Mouse (Mus musculus) stomach, embryonic 14.5 days (tissue): Measurements from ENCODE around the gene Egflam. TPM values are rescaled to one million over a fixed set of nuclear protein-coding genes. Genes with fewer than 3 reads are reported as not detected.

ENCODE experiments used
- ATAC-seq: fragments of 200-750 bp; cut with Nextera tagmentation; 2 replicates; pipeline ENCODE4 v1.8.0; 2017; ENCODE audit warnings: low read depth, moderate TSS enrichment; ENCODE audit not compliant: insufficient number of reproducible peaks, insufficient read depth, low FRiP score
- H3K27ac ChIP-seq: fragments of 300-500 bp; sonication (generic); 2 replicates; pipeline ENCODE4 v1.5.1; 2014; ENCODE audit warnings: mild to moderate bottlenecking, low read length, moderate library complexity, mixed read lengths
- H3K27me3 ChIP-seq: fragments of 300-500 bp; sonication (generic); 2 replicates; pipeline ENCODE4 v1.6.1; 2014; ENCODE audit warnings: low read length, control low read depth, mixed read lengths; ENCODE audit not compliant: control insufficient read depth, insufficient read depth
- H3K36me3 ChIP-seq: fragments of 300-500 bp; sonication (generic); 2 replicates; pipeline ENCODE4 v1.6.1; 2014; ENCODE audit warnings: mild to moderate bottlenecking, control low read depth, low read length, moderate library complexity, mixed read lengths; ENCODE audit not compliant: control insufficient read depth, insufficient read depth
- H3K4me1 ChIP-seq: fragments of 300-500 bp; sonication (generic); 2 replicates; pipeline ENCODE4 v1.6.1; 2014; ENCODE audit warnings: low read length, control low read depth, mixed read lengths; ENCODE audit not compliant: control insufficient read depth, insufficient read depth
- H3K4me2 ChIP-seq: fragments of 300-500 bp; sonication (generic); replicated peaks from 2 replicates; pipeline ENCODE4 v1.6.1; 2014; ENCODE audit warnings: low read depth, low read length, control low read depth
- H3K4me3 ChIP-seq: fragments of 300-500 bp; sonication (generic); 2 replicates; pipeline ENCODE4 v1.5.1; 2014; ENCODE audit warnings: low read depth, low read length, control low read depth
- H3K9ac ChIP-seq: fragments of 300-500 bp; sonication (generic); replicated peaks from 2 replicates; pipeline ENCODE4 v1.6.1; 2014; ENCODE audit warnings: low read depth, mild to moderate bottlenecking, control low read depth, low read length, moderate library complexity, mixed read lengths
- H3K9me3 ChIP-seq: fragments of 300-500 bp; sonication (generic); 2 replicates; pipeline ENCODE4 v1.6.1; 2016; ENCODE audit warnings: low read depth, low read length, control low read depth; ENCODE audit not compliant: control insufficient read depth
- WGBS: fragments of 180-500 bp; shearing (Covaris S2); extraction: QIAGEN DNeasy Blood & Tissue Kit; methylation state at CpG from one replicate; pipeline ENCODE4 v1.1.7; 2014; 5-methylcytosine and 5-hydroxymethylcytosine counted together
- polyA plus RNA-seq: library from polyadenylated mRNA; unstranded; fragments of >200 nt; fragmentation: Nextera tagmentation; extraction: Ambion mirVana; gene quantifications from 2 replicates; pipeline ENCODE4 v1.2.1, GENCODE M21; 2014

The Egflam gene
- polyA plus RNA-seq, 1 experiment from 2014 or later, result 19.0 TPM

DNA sequence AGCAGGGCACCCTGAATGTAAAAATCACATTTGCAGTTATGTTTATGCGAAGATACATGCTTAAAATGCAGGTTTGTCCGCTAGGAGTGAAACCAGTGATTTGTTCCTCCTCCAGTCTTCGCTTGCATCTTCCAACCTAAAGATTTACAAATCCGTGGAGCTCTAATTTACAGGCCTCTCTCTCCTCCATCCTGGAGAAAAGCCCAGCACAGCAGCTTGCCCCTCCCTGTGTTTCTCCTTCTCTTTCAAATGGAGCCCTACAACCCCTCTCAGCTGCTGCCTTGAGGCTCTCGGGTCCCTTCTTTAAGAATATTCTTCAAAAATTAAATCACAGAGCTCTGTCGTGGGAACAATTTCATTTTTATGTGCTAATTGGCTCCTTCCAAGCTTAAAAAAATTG lies 116.6 kb downstream of the Egflam start:
- Histone ChIP-seq H3K36me3 (no peaks in the 10 kb centered on the region), H3K4me1 (no peaks in the 10 kb centered on the region), H3K27ac (no peak overlapping the region), H3K9me3 (no peaks in the 10 kb centered on the region), H3K4me2 (no peak overlapping the region), H3K9ac (no peak overlapping the region), H3K27me3 (no peaks in the 10 kb centered on the region), H3K4me3 (no peak overlapping the region)
- no peak for ATAC-seq
- 71% methylated on average over 6 of the region's 6 CpGs for WGBS

DNA sequence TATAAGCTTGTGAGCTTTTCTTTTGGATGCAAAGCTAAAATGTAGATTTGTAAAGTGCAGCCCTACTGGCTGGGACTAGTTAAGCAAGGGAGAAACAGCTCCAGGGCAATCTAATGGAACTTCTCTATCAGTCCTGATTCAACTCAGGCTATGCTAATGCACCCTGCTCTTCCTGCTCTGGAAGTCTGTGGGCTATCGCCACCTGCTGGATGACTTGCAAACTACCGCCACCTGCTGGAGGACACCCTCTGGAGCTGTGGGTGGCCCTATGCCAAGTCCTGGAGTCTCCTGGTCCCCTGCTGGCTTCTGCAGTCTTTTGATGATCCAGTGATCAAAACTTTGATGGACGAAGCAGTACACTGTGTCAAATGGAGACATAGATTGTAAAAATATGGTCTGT lies 134.4 kb downstream of the Egflam start:
- no peak overlapping the region for H3K4me2 ChIP-seq
- H3K9ac ChIP-seq, result no peak overlapping the region
- H3K9me3 ChIP-seq, result no peaks in the 10 kb centered on the region
- H3K27ac ChIP-seq, result no peak overlapping the region
- peak; percentile 65; the same call in 1 of the 2 replicates for ATAC-seq
- 19% methylated on average over 3 of the region's 3 CpGs for WGBS
- no peak overlapping the region for H3K4me3 ChIP-seq
- no peaks in the 10 kb centered on the region for H3K36me3 ChIP-seq
- no peaks in the 10 kb centered on the region for H3K27me3 ChIP-seq
- no peaks in the 10 kb centered on the region for H3K4me1 ChIP-seq

DNA sequence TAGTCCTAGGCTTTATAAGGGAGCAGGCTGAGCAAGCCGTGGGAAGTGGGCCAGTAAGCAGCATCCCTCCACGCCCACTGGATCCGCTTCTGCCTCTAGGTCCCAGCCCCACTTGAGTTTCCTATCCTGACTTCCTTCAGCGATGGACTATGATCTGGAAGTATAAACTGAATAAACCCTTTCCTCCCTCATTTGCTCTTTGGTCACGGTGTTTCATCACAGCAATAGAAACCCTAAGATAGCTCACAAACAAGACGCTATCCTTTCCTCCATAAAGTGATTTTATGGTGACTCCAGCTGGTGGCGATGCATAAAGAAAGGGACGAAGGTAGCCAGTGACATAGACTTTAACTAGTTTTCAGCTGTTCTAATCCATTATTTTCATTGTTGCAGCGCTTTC lies 134.9 kb downstream of the Egflam start:
- H3K36me3 ChIP-seq, result no peaks in the 10 kb centered on the region
- H3K4me3 ChIP-seq, result no peak overlapping the region
- no peak for ATAC-seq
- WGBS, result 87% methylated on average over 9 of the region's 9 CpGs
- no peaks in the 10 kb centered on the region for H3K27me3 ChIP-seq
- H3K9me3 ChIP-seq, result no peaks in the 10 kb centered on the region
- no peaks in the 10 kb centered on the region for H3K4me1 ChIP-seq
- H3K9ac ChIP-seq, result no peak overlapping the region
- H3K27ac ChIP-seq, result no peak overlapping the region
- H3K4me2 ChIP-seq, result no peak overlapping the region

DNA sequence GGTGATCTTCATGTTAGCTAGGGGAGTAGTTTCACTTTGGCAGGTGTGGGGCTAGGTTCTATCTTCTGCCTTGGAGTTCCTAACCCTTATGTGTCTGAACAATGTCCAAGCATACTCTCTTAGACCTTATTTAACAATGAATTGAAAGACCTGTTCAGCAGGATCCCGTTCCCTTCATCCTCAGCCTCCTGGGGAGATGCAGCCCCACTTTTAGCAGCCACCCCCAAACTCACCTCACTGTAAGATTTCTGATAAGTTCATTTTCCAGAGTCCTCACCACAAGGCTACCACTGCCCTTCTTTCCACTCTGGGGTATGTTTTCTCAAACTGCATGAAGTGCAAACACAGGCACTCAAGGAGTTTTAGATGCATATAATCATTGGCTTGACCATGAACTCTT lies 136.8 kb downstream of the Egflam start:
- no peaks in the 10 kb centered on the region for H3K36me3 ChIP-seq
- no peak overlapping the region for H3K4me2 ChIP-seq
- no peaks in the 10 kb centered on the region for H3K27me3 ChIP-seq
- 91% methylated on average over 1 of the region's 1 CpGs for WGBS
- H3K9me3 ChIP-seq, result no peaks in the 10 kb centered on the region
- no peak overlapping the region for H3K9ac ChIP-seq
- H3K4me1 ChIP-seq, result no peaks in the 10 kb centered on the region
- no peak for ATAC-seq
- no peak overlapping the region for H3K4me3 ChIP-seq
- no peak overlapping the region for H3K27ac ChIP-seq

DNA sequence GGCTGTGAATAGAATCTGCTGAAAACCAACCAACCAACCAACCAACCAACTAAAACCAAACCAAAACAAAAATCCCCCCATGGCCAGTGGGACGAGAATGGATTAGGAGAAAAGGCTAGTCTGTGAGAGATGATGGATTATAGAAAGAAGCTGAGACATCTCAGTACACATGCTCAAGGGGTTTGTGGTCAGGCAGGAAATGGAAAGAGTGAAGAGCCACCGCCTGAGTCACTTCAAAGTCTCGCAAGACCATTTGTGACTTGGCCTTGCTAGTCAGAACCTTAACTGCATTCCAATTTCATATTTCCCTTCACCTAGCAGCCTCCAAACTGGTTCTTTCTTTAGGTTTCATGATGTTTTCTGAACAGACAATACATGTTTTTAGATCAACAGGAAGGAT lies 141.6 kb downstream of the Egflam start:
- Histone ChIP-seq H3K27me3 (no peaks in the 10 kb centered on the region), H3K4me3 (no peak overlapping the region), H3K27ac (no peak overlapping the region), H3K36me3 (no peaks in the 10 kb centered on the region), H3K4me1 (no peaks in the 10 kb centered on the region), H3K9ac (no peak overlapping the region), H3K4me2 (no peak overlapping the region), H3K9me3 (no peaks in the 10 kb centered on the region)
- no peak for ATAC-seq
- 83% methylated on average over 3 of the region's 3 CpGs for WGBS

DNA sequence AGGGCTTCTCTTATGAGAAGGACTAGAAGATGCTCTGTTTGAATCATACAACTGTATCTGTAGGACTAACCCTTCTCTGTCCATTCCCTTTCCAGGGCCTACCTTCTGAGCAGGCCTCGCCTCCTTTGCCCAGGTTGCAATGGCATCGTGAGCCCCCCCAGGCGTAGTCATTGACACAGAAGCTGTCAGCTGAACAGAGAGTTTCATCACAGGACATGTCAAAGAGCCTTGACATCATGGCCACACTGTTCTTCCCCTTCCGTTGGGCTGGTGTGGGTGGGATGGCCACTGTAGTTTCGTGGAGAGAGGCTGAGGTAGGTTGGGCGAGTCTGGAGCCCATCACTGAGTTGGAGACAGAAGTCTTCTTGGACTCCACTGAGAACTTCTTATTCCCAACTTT lies 144.9 kb downstream of the Egflam start:
- Histone ChIP-seq H3K36me3 (peaks cover 6% of the 10 kb centered on the region), H3K9ac (no peak overlapping the region), H3K4me3 (no peak overlapping the region), H3K9me3 (peaks cover 10% of the 10 kb centered on the region; the same call in 1 of the 2 replicates), H3K4me2 (no peak overlapping the region), H3K4me1 (no peaks in the 10 kb centered on the region), H3K27ac (no peak overlapping the region), H3K27me3 (no peaks in the 10 kb centered on the region)
- ATAC-seq, result no peak
- 92% methylated on average over 6 of the region's 6 CpGs for WGBS

DNA sequence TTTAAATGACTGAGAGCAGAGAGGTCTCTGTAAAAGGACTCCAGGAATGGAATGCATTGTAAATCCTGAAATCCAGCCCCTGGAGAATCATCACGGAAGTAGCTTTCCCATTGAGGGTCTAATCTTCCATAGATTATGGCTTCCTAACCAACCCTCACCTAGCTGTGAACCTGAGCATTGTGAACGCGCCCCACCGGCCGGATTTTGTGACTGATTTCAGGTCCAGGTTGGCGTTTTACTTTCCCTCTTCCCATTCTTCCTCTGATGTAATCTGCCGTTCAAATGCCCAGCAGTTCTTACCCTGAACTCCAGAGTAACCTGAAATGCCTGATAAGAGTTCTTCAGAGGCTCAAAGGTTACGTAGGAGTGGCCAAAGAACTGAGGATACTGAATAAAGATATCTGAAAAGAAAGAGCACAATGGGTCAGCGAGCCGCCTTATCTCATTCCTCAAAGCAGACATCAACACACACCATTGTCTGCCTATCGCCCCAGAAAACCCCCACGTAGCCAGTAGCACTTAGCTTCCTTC lies 146.0 kb downstream of the Egflam start:
- Histone ChIP-seq H3K9ac (no peak overlapping the region), H3K27me3 (no peaks in the 10 kb centered on the region), H3K4me2 (no peak overlapping the region), H3K9me3 (peaks cover 10% of the 10 kb centered on the region; the same call in 1 of the 2 replicates), H3K4me3 (no peak overlapping the region), H3K27ac (no peak overlapping the region), H3K36me3 (peaks cover 6% of the 10 kb centered on the region), H3K4me1 (no peaks in the 10 kb centered on the region)
- WGBS, result 60% methylated on average over 12 of the region's 12 CpGs
- ATAC-seq, result no peak

DNA sequence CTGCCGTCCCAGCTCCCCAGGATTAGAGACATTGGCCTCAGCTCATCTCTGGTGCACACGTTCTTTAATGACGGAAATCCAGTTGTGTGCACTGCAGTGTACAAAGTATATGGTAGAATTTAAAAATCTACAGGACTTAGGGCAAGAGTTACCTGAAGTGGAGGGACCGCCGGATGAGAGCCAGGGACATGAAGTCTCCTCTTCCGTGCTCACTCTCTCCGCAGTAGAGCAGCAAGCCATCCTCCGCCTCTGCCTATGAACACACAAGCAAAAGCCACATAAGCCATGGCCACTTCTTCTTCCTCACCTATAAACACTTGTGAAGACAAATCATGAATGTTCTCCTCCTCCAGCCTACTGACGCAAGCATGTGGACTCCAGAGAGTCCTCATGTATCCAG lies 147.2 kb downstream of the Egflam start:
- no peak overlapping the region for H3K4me2 ChIP-seq

DNA sequence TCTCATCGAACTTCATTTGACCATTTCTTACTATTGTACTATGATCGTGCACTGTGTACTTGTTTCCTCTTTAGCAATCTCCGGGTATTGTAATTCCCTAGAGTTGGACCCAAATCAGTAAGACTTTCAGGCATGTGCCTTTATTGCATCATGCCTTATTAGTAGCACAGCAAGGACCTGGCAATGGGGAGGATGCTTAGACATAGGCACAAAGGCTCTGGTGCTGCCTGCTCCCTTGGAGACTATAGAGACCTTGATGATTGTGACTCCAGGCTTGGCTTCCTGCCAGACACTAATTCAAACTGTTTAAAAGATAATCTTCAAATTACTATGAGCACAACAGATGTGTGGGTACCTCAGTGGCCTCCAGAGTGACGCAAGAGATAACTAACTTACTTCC lies 149.0 kb downstream of the Egflam start:
- Histone ChIP-seq H3K4me3 (no peak overlapping the region), H3K9ac (no peak overlapping the region), H3K9me3 (peaks cover 10% of the 10 kb centered on the region; the same call in 1 of the 2 replicates), H3K4me1 (no peaks in the 10 kb centered on the region), H3K27me3 (no peaks in the 10 kb centered on the region), H3K36me3 (peaks cover 6% of the 10 kb centered on the region), H3K4me2 (no peak overlapping the region), H3K27ac (no peak overlapping the region)
- 90% methylated on average over 4 of the region's 4 CpGs for WGBS
- no peak for ATAC-seq

More for the DNA sequence above, 147.2 kb downstream of the Egflam start:
- Histone ChIP-seq H3K36me3 (peaks cover 6% of the 10 kb centered on the region), H3K9me3 (peaks cover 10% of the 10 kb centered on the region; the same call in 1 of the 2 replicates), H3K4me1 (no peaks in the 10 kb centered on the region), H3K27ac (no peak overlapping the region), H3K9ac (no peak overlapping the region), H3K4me3 (no peak overlapping the region), H3K27me3 (no peaks in the 10 kb centered on the region)
- no peak for ATAC-seq
- 94% methylated on average over 9 of the region's 9 CpGs for WGBS
